9 mouse cellular contexts compared by ENCODE assay signal in the genomic region with DNA sequence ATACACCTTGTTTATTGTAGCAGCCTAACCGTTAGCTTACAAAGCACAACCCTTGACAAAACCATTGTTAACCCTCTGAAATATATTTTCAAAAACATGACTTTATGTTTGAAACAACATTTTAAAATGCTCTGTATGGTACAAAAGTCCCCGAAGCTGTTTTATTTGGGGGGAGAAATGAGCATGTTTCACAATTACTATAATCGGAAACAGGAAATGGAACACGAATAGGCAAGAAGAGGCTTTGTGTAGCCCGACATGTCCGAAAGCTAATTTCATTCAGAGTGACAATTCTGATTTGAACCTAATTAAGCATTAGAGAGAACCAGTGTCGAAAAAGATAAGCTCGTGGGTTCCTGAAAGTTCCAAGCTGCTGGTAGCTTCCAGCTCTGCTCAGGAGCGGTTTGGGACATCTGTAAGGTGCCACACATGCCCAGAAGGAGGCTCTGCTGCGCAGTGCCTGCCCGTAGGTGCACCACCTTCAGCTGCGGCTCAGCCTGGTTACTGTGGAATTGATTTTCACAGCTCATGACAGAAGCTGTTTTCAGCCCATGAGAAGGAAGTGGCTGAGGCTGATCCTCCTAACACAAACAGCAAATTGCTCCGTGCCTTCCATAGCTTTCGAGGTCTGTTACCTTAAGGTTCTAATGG. TPM values are rescaled to one million over a fixed set of nuclear protein-coding genes. Genes with fewer than 3 reads are reported as not detected.
DNase-seq lines count a peak whose midpoint lies in the region; ATAC-seq and TF ChIP-seq lines count a peak whose summit lies in the region.
"Had no signal": no experiment of that assay in that cellular context is flagged by ENCODE, and none has a peak within 500 bp of the region (broad histone marks: within the 10 kb centered on the region; RNA-seq: fewer than 3 reads in every experiment).

No protein-coding gene starts in this region.

- WGBS in lung, postnatal 0 days: 64% methylated on average over 14 of the region's 14 CpGs
- 55% methylated on average over 14 of the region's 14 CpGs for WGBS in forebrain, postnatal 0 days

- no peak for ATAC-seq in lung, postnatal 0 days
- ATAC-seq in forebrain, postnatal 0 days: peak; percentile 72
- no peak for ATAC-seq in megakaryocyte, adult 5-6 weeks (ENCODE audit: poor library complexity, severe bottlenecking)

- intact Hi-C loops in gastrocnemius, postnatal 14 days (cut with DNase I; ENCODE audit: low total_unique reads): no loop called here
- intact Hi-C loops in gastrocnemius, postnatal 36 days (cut with DNase I): no loop called here

- no peak overlapping the region for H3K27ac ChIP-seq in lung, postnatal 0 days (ENCODE audit: low read length)
- no peak overlapping the region for H3K27ac ChIP-seq in forebrain, postnatal 0 days (ENCODE audit: low read depth, low read length)

- H3K36me3 ChIP-seq in lung, postnatal 0 days (ENCODE audit: insufficient read depth, low read length): no peaks in the 10 kb centered on the region
- H3K36me3 ChIP-seq in forebrain, postnatal 0 days (ENCODE audit: insufficient read depth): no peaks in the 10 kb centered on the region
- H3K36me3 ChIP-seq: G1E had no signal

- no peak overlapping the region for H3K4me3 ChIP-seq in lung, postnatal 0 days (ENCODE audit: low read depth, low read length)
- no peak overlapping the region for H3K4me3 ChIP-seq in forebrain, postnatal 0 days (ENCODE audit: low read depth, low read length)

- H3K9me3 ChIP-seq in lung, postnatal 0 days (ENCODE audit: low read length): no peaks in the 10 kb centered on the region
- H3K9me3 ChIP-seq in forebrain, postnatal 0 days (ENCODE audit: low read length): no peaks in the 10 kb centered on the region

- no peak overlapping the region for H3K9ac ChIP-seq in lung, postnatal 0 days (replicated peaks; ENCODE audit: low read depth)
- no peak overlapping the region for H3K9ac ChIP-seq in forebrain, postnatal 0 days

- no peak for TF ChIP-seq EP300 in lung, postnatal 0 days (IDR thresholded peaks at IDR 0.05)

- no peak overlapping the region for H3K4me2 ChIP-seq in lung, postnatal 0 days (replicated peaks; ENCODE audit: low read depth, low read length)
- no peak overlapping the region for H3K4me2 ChIP-seq in forebrain, postnatal 0 days (ENCODE audit: low read depth)

- peak; percentile 11 for DNase-seq in gastrocnemius, postnatal 14 days
- no peak for DNase-seq in gastrocnemius, postnatal 36 days
- no peak for DNase-seq in lung, postnatal 0 days (ENCODE audit: low spot score)
- no peak for DNase-seq in lung, postnatal 14 days
- peak; percentile 46 for DNase-seq in forebrain, postnatal 0 days
- DNase-seq in right cerebral cortex, adult 2 months (ENCODE audit: low spot score in 2 of 2): peak; percentile 51 to 60
- DNase-seq in thymus, postnatal 4 days: no peak

- TF ChIP-seq CTCF in lung, postnatal 0 days (IDR thresholded peaks at IDR 0.05): peak; percentile 44
- peak; percentile 49 for TF ChIP-seq CTCF in forebrain, postnatal 0 days (IDR thresholded peaks at IDR 0.05; ENCODE audit: low read depth)

- no peaks in the 10 kb centered on the region for H3K4me1 ChIP-seq in lung, postnatal 0 days (ENCODE audit: insufficient read depth, low read depth, low read length)
- H3K4me1 ChIP-seq in forebrain, postnatal 0 days (ENCODE audit: insufficient read depth): no peaks in the 10 kb centered on the region

- no peaks in the 10 kb centered on the region for H3K27me3 ChIP-seq in lung, postnatal 0 days (replicated peaks; ENCODE audit: insufficient read depth, low read length)
- no peaks in the 10 kb centered on the region for H3K27me3 ChIP-seq in forebrain, postnatal 0 days (ENCODE audit: insufficient read depth, low read length)

RNA-seq across cellular contexts. Expression of a gene that starts 12.9 kb away (rescaled TPM):
- 1 to 10 TPM; 7.7 to 9.6 TPM for total RNA-seq in gastrocnemius, postnatal 14 days (2021)
- total RNA-seq in gastrocnemius, postnatal 36 days (2021): 1 to 10 TPM; 2.0 to 2.1 TPM
- polyA plus RNA-seq in lung, postnatal 0 days (2015; fragmentation: Nextera tagmentation; extraction: Ambion mirVana): 3.1 and 3.2 TPM in 2 replicates
- total RNA-seq in forebrain, postnatal 0 days (2014; rRNA removed): 12.5 and 20.8 TPM in 2 replicates
- 7.4 and 10.9 TPM in 2 replicates for polyA plus RNA-seq in forebrain, postnatal 0 days (2015; fragmentation: Nextera tagmentation; extraction: Ambion mirVana)
- 0.14 TPM in 1 of 2 replicates, not detected in the other for total RNA-seq in megakaryocyte, adult 5-6 weeks (2015)
- 0.07 TPM in 1 of 2 replicates, not detected in the other for total RNA-seq in megakaryocyte, adult 5-6 weeks (2017)
- polyA plus RNA-seq: G1E had no signal

Comparison
In these comparisons a context has a peak if more than half of its experiments do, and no peak if none do; other contexts are left out.
1. DNase-seq: peak in gastrocnemius, postnatal 14 days (single experiment), forebrain, postnatal 0 days (single experiment) and right cerebral cortex, adult 2 months (2 of 2); none in gastrocnemius, postnatal 36 days (0 of 2), lung, postnatal 0 days (single experiment), lung, postnatal 14 days (single experiment) and thymus, postnatal 4 days (single experiment).